Mouse (Mus musculus): ENCODE measurements around the gene Ezh1. TPM values are rescaled to one million over a fixed set of nuclear protein-coding genes. Genes with fewer than 3 reads are reported as not detected.

Gene Ezh1
- 30.8 TPM for polyA plus RNA-seq (2014; fragmentation: Illumina TruSeq; extraction: RNeasy Lipid Tissue Mini Kit (QIAGEN cat#74804); ENCODE audit: low read depth, low replicate concordance)

DNA sequence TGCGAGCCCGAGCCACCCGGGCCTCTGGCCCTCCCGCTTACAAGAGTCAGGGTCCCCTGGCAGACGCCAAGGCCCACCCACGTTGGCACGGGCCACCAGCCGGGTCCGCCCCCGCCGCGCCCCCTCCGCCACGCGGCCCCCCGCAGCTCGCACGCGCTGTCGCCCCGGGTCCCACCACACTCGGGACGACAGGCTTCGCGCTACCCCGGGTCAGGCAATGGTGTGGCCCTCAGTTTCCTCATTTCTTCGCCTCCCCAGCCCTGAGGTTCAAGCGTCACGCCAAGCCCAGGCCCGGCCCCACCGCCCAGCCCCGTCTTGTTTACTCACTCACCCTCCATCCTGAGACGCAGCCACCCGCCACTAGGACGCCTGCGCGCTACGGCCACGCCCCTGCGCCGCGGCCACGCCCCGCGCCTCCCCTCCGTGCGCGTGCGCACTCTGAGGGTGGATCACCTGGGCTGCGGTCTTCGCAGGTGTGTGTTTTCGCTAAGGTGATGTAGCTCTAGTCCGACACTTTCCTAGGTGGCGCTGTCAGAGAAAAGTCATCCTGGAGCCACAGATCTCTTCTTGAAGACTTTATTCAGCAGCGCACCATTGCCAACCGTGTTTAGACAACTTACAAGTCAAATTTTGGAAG is at the start of gene Ezh1:
TSS of gene Ezh1 (minus strand) at position 399 of the 637 bp plus-strand sequence.

DNA sequence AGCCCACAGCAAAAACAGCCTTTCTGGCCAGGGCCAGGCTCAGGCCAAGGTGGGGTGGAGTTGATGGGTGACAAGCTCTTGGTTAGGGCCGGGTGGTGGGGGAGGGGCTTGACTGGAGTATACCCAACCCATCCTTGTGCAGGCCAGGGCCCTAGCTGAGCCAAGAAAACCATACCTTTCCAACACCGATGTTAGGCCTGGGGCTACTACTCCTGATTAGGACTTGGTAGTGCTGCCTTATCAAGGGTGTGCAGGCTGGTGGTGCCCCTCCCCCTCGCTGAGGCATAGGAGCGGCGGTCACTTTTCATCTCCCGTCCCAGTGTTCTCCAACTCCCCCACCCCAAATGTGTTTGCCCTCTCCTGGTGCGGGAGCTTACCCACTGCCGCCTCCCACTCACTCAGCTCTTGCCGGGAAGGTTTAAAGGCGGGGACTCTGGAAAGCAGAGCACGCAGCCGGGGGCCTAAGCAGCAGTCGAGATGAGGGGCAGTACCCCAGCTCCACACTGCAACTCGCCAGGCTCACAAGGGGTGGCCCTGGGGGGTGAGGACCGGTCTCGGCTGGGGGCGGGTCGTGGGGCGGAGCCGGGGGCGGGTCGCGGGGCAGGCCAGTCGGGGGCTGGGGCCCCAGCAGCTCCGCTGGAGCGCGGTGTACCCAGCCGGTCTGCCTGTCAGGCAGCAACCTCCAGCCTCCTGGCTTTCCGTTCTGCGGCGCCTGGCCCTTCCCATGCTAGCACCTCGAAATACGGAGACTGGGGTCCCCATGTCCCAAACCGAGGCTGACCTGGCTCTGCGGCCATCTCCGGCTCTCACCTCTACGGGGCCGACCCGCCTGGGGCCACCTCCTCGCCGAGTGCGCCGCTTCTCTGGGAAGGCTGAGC is 33.9 kb upstream of the Ezh1 start, which contains the start of gene Wnk4:
TSS of gene Wnk4 (plus strand) at position 620 of the 878 bp plus-strand sequence.

DNA sequence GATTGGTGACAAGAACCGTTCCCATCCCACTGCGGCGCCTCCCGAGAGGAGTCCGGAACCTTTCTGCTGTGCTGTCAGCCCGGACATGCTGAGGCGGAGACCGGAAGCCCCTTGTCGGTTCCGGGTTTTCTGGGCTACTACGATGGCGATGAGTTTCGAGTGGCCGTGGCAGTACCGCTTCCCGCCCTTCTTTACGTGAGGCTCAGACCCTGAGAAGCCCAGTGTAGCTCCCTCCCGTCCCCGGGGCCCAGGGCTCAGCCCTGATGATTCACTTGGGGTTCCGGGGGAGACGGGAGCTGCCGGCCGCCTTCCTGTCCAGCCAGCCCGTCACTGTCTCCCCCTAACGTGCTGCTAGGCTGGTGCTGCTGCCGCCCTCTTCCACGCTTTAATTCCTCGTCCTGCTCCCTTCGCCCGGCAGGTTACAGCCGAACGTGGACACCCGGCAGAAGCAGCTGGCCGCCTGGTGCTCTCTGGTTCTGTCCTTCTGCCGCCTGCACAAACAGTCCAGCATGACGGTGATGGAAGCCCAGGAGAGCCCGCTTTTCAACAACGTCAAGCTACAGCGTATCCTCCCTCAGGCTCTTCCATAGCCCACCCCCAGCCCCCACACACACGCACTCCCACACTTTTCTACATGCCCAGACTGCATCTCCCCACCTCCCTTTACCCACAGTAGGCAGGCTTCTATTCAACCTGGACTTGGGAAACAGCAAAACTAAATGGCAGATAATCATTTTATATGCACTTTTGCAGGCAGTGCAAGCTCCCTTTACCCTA is 27.5 kb upstream of the Ezh1 start, which contains the start of gene Vps25:
TSS of gene Vps25 (plus strand) at position 95 of the 777 bp plus-strand sequence.

DNA sequence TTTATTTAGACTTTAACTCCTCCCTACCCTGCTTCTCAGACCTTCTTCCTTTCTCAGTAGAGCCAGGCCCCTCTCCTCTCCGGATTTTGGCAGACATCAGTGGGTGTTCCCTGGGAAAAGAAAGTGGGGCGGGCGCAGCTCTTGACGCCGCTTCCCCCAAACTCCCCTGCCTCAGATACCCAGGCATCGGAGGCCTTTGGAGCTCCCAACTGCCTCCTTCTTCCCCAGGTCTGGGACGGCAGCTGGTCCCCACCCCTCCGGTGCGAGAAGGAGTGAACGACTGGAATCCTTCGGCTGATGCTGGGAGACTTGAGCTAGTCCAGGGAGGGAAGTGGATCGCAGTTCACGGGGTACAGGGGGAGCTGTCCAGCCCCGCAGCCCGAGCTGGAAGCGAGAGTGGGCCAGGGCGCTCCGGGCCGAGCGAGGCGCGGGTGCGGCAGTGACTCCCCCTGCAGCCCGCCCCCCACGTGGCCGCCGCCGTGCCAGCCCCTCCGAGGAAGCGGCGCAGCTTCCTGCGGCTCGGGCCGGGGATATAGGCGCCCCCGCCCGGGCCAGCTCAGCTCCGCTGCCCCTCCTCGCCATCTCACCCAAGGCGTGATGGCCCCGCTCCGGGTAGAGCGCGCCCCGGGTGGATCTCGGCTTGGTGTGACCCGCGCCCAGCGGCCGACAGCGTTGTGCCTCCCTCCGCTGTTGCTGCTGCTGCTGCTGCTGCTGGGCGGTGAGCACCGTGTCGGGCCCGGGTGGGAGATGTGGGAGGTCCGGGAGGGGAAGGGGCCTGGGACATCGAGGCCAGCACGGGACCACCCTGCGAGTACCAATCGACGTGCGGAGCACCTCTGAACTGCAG is 19.8 kb upstream of the Ezh1 start, which contains the start of gene Ramp2:
TSS of gene Ramp2 (plus strand) at position 174 of the 847 bp plus-strand sequence.

DNA sequence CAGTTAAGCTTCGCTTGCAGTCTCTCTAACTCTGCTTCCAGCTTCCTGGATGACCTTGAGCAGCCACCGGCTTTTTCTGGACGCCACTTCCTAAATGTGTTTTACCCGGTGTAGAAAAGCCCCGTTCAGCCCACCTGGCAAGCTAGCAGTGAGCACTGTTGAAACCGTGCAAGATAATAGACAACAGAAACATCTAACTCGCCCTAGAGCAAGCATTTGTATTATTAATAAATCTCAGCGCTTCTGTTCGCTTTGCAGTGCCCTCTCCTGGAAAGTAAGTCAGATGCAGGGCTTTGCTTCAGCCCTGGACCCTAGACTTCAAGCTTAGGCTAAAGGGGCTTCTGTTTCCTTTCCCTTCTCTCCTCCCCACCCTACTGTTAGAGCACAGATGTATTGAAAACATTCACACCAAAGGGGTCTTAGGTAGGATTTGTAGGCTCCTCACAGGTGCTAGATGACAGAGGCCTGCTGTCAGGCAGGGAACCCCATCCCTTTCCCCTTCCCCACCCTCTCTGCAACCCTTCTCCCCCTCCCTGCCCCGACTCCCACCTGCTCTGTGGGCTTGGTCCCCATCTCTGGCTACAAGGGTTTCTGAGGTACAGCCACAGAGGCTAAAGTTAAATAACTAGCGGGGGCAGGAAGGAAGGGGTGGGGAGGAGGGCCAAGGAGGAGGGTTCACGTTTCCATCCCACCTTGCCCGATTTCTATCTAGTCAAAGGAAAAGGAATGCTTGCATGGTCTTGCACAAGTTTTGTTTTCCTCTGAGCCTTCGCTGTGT is 51.2 kb downstream of the Ezh1 start, which contains the start of gene Ccr10:
TSS of gene Ccr10 (minus strand) at position 593 of the 778 bp plus-strand sequence.

DNA sequence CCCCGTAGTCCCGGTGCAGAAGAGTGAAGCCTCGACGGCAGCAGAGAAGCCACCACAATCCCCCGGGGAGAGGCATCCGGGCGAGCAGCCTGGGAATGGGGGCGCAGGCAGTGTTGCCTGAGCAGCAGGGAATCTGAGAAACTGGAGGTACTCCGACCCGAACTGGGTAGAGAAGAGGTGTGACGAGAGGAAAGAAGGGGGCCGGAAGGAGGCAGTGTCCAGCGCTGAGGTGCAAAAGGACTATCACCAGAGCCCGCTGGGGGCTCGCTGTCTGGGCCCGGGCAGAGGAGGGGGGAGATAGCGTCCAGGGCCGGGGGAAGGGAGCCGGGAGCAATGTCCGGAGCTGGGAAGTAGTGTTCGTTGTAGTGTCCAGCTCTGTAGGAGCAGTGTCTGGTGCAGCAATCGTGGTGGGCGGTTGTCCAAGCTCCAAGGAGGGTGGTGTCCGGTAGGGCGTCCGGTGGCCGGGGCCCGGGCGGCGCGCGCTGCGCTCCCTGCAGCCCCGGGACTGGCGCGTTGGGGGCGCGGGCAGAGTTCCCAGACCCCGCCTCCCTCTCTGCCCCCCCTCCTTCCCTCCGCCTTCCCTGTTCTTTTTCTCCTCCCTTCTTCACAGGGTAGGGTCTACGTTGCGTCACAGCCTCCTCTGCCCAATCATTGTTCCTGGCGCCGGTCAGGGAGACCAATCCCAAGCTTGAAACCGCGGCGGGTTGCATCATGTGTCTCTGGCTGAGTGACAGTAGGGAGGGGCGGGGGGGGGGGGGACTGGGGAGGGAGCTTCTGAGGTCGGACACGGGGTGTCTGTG is 55.3 kb downstream of the Ezh1 start, which contains the start of gene Plekhh3:
TSS of gene Plekhh3 (minus strand) at position 541 of the 800 bp plus-strand sequence.

DNA sequence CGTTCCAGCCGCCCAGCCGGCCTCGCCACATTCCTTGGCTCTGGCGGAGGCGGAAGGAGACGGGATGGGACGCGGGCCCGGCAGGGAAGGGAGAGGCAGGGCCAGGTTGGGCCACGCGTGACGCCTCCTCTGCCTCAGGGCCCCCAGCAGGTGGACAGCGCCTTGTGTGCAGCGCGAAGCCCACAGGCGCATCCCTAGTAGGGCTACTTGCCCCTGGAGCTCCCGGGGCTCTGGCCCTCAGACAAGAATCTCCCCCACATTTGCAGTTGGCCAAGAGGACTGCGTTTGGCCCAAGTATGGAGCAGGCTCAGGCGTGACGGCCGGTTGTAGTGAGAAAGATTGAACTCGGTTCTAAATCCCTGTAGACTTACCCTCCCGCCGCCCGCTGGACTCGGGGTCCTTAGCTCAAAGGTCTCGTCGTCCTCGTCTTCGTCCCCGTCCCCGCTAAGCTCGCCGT is 55.9 kb downstream of the Ezh1 start, which contains the start of gene Cntnap1:
TSS of gene Cntnap1 (plus strand) at position 170 of the 457 bp plus-strand sequence.

DNA sequence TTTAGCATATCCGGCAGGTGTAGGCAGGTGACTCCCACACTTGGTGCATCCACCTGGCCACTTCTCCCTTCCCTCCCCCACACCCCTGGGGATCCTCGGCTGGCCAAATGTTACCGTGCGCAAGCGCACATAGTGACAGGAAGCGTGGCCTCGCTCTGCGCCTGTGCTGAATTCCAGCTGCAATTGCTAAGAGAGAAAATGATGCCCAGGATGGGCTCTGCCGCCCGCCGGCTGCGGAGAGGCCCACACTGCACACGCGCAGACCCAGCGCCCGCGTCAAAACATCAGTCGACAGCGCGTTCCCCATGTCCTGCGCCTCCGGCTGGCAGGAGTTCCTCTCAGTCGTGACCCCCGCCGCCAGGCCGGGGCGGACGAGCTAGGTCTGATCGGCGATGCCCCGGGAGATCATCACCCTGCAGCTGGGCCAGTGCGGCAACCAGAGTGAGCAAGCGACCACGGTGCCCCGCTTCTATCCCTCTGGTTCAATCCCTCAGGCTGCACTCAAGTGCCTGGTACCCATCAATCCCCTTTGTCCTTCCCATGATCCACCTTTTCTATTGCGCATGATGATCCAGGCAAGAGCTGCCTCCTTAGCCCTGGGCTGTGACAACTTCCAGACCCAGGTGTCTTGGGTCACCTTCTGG is 70.4 kb downstream of the Ezh1 start, which contains the start of gene Tubg2:
TSS of gene Tubg2 (plus strand) at position 180 of the 644 bp plus-strand sequence.

Other genes starting within 250 kb of the Ezh1 start
- 72.1 TPM for gene Atp6v0a1, start 217.0 kb downstream of the Ezh1 start, polyA plus RNA-seq (2014; fragmentation: Illumina TruSeq; extraction: RNeasy Lipid Tissue Mini Kit (QIAGEN cat#74804); ENCODE audit: low read depth, low replicate concordance)
- 10.5 TPM for gene Naglu, start 156.5 kb downstream of the Ezh1 start, polyA plus RNA-seq (2014; fragmentation: Illumina TruSeq; extraction: RNeasy Lipid Tissue Mini Kit (QIAGEN cat#74804); ENCODE audit: low read depth, low replicate concordance)
- gene Hsd17b1, start 148.1 kb downstream of the Ezh1 start, polyA plus RNA-seq (2014; fragmentation: Illumina TruSeq; extraction: RNeasy Lipid Tissue Mini Kit (QIAGEN cat#74804); ENCODE audit: low read depth, low replicate concordance), result 0.81 TPM
- gene Coasy, start 143.9 kb downstream of the Ezh1 start, polyA plus RNA-seq (2014; fragmentation: Illumina TruSeq; extraction: RNeasy Lipid Tissue Mini Kit (QIAGEN cat#74804); ENCODE audit: low read depth, low replicate concordance), result 18.0 TPM
- 35.5 TPM for gene Mlx, start 139.2 kb downstream of the Ezh1 start, polyA plus RNA-seq (2014; fragmentation: Illumina TruSeq; extraction: RNeasy Lipid Tissue Mini Kit (QIAGEN cat#74804); ENCODE audit: low read depth, low replicate concordance)
- 4.0 TPM for gene Psmc3ip, start 131.0 kb downstream of the Ezh1 start, polyA plus RNA-seq (2014; fragmentation: Illumina TruSeq; extraction: RNeasy Lipid Tissue Mini Kit (QIAGEN cat#74804); ENCODE audit: low read depth, low replicate concordance)
- 35.9 TPM for gene Retreg3, start 106.6 kb downstream of the Ezh1 start, polyA plus RNA-seq (2014; fragmentation: Illumina TruSeq; extraction: RNeasy Lipid Tissue Mini Kit (QIAGEN cat#74804); ENCODE audit: low read depth, low replicate concordance)
- 30.3 TPM for gene Tubg1, start 106.5 kb downstream of the Ezh1 start, polyA plus RNA-seq (2014; fragmentation: Illumina TruSeq; extraction: RNeasy Lipid Tissue Mini Kit (QIAGEN cat#74804); ENCODE audit: low read depth, low replicate concordance)
- gene Tubg2, start 70.6 kb downstream of the Ezh1 start, polyA plus RNA-seq (2014; fragmentation: Illumina TruSeq; extraction: RNeasy Lipid Tissue Mini Kit (QIAGEN cat#74804); ENCODE audit: low read depth, low replicate concordance), result 2.6 TPM
- gene Cntnap1, start 55.9 kb downstream of the Ezh1 start, polyA plus RNA-seq (2014; fragmentation: Illumina TruSeq; extraction: RNeasy Lipid Tissue Mini Kit (QIAGEN cat#74804); ENCODE audit: low read depth, low replicate concordance), result 2.4 TPM
- gene Plekhh3, start 55.1 kb downstream of the Ezh1 start, polyA plus RNA-seq (2014; fragmentation: Illumina TruSeq; extraction: RNeasy Lipid Tissue Mini Kit (QIAGEN cat#74804); ENCODE audit: low read depth, low replicate concordance), result 16.2 TPM
- not detected for gene Ccr10, start 51.0 kb downstream of the Ezh1 start, polyA plus RNA-seq (2014; fragmentation: Illumina TruSeq; extraction: RNeasy Lipid Tissue Mini Kit (QIAGEN cat#74804); ENCODE audit: low read depth, low replicate concordance)
- 49.3 TPM for gene Ramp2, start 19.6 kb upstream of the Ezh1 start, polyA plus RNA-seq (2014; fragmentation: Illumina TruSeq; extraction: RNeasy Lipid Tissue Mini Kit (QIAGEN cat#74804); ENCODE audit: low read depth, low replicate concordance)
- gene Vps25, start 27.2 kb upstream of the Ezh1 start, polyA plus RNA-seq (2014; fragmentation: Illumina TruSeq; extraction: RNeasy Lipid Tissue Mini Kit (QIAGEN cat#74804); ENCODE audit: low read depth, low replicate concordance), result 142 TPM
- gene Wnk4, start 34.1 kb upstream of the Ezh1 start, polyA plus RNA-seq (2014; fragmentation: Illumina TruSeq; extraction: RNeasy Lipid Tissue Mini Kit (QIAGEN cat#74804); ENCODE audit: low read depth, low replicate concordance), result 13.8 TPM
- gene Cntd1, start 52.5 kb upstream of the Ezh1 start, polyA plus RNA-seq (2014; fragmentation: Illumina TruSeq; extraction: RNeasy Lipid Tissue Mini Kit (QIAGEN cat#74804); ENCODE audit: low read depth, low replicate concordance), result 0.58 TPM
- 111 TPM for gene Coa3, start 52.7 kb upstream of the Ezh1 start, polyA plus RNA-seq (2014; fragmentation: Illumina TruSeq; extraction: RNeasy Lipid Tissue Mini Kit (QIAGEN cat#74804); ENCODE audit: low read depth, low replicate concordance)
- 86.4 TPM for gene Becn1, start 75.8 kb upstream of the Ezh1 start, polyA plus RNA-seq (2014; fragmentation: Illumina TruSeq; extraction: RNeasy Lipid Tissue Mini Kit (QIAGEN cat#74804); ENCODE audit: low read depth, low replicate concordance)
- 58.9 TPM for gene Psme3, start 89.8 kb upstream of the Ezh1 start, polyA plus RNA-seq (2014; fragmentation: Illumina TruSeq; extraction: RNeasy Lipid Tissue Mini Kit (QIAGEN cat#74804); ENCODE audit: low read depth, low replicate concordance)
- 2.0 TPM for gene Aoc2, start 98.6 kb upstream of the Ezh1 start, polyA plus RNA-seq (2014; fragmentation: Illumina TruSeq; extraction: RNeasy Lipid Tissue Mini Kit (QIAGEN cat#74804); ENCODE audit: low read depth, low replicate concordance)
- 10.5 TPM for gene Aoc3, start 104.1 kb upstream of the Ezh1 start, polyA plus RNA-seq (2014; fragmentation: Illumina TruSeq; extraction: RNeasy Lipid Tissue Mini Kit (QIAGEN cat#74804); ENCODE audit: low read depth, low replicate concordance)
- gene G6pc, start 141.1 kb upstream of the Ezh1 start, polyA plus RNA-seq (2014; fragmentation: Illumina TruSeq; extraction: RNeasy Lipid Tissue Mini Kit (QIAGEN cat#74804); ENCODE audit: low read depth, low replicate concordance), result 0.24 TPM
- gene Aarsd1, start 191.2 kb upstream of the Ezh1 start, polyA plus RNA-seq (2014; fragmentation: Illumina TruSeq; extraction: RNeasy Lipid Tissue Mini Kit (QIAGEN cat#74804); ENCODE audit: low read depth, low replicate concordance), result 46.6 TPM
- gene Gm27029, start 198.3 kb upstream of the Ezh1 start, polyA plus RNA-seq (2014; fragmentation: Illumina TruSeq; extraction: RNeasy Lipid Tissue Mini Kit (QIAGEN cat#74804); ENCODE audit: low read depth, low replicate concordance), result 2.9 TPM
- 9.5 TPM for gene Rundc1, start 198.6 kb upstream of the Ezh1 start, polyA plus RNA-seq (2014; fragmentation: Illumina TruSeq; extraction: RNeasy Lipid Tissue Mini Kit (QIAGEN cat#74804); ENCODE audit: low read depth, low replicate concordance)
- gene Ptges3l, start 198.9 kb upstream of the Ezh1 start, polyA plus RNA-seq (2014; fragmentation: Illumina TruSeq; extraction: RNeasy Lipid Tissue Mini Kit (QIAGEN cat#74804); ENCODE audit: low read depth, low replicate concordance), result 71.9 TPM
- gene Rpl27, start 215.8 kb upstream of the Ezh1 start, polyA plus RNA-seq (2014; fragmentation: Illumina TruSeq; extraction: RNeasy Lipid Tissue Mini Kit (QIAGEN cat#74804); ENCODE audit: low read depth, low replicate concordance), result 319 TPM
- 28.4 TPM for gene Ifi35, start 221.9 kb upstream of the Ezh1 start, polyA plus RNA-seq (2014; fragmentation: Illumina TruSeq; extraction: RNeasy Lipid Tissue Mini Kit (QIAGEN cat#74804); ENCODE audit: low read depth, low replicate concordance)
- 7.1 TPM for gene Rnd2, start 238.5 kb upstream of the Ezh1 start, polyA plus RNA-seq (2014; fragmentation: Illumina TruSeq; extraction: RNeasy Lipid Tissue Mini Kit (QIAGEN cat#74804); ENCODE audit: low read depth, low replicate concordance)
- 21.1 TPM for gene Vat1, start 239.8 kb upstream of the Ezh1 start, polyA plus RNA-seq (2014; fragmentation: Illumina TruSeq; extraction: RNeasy Lipid Tissue Mini Kit (QIAGEN cat#74804); ENCODE audit: low read depth, low replicate concordance)